Mouse (Mus musculus) erythroblast, adult 5-6 weeks (primary cell): Measurements from ENCODE around the gene Kif1b. TPM values are rescaled to one million over a fixed set of nuclear protein-coding genes. Genes with fewer than 3 reads are reported as not detected.
"Not testable (repeated sequence)": the region's sequence is repeated elsewhere in the genome, so short reads cannot be mapped to it uniquely, and the experiment has no call there.

Experiments
- ATAC-seq: replicated peaks from 2 replicates; pipeline ENCODE4 v1.8.0; 2016; ENCODE audit warnings: moderate number of reproducible peaks, mild to moderate bottlenecking, moderate TSS enrichment, inconsistent platforms; ENCODE audit not compliant: poor library complexity, low FRiP score, severe bottlenecking
- total RNA-seq, 2 experiments: library from RNA; stranded (forward) in 1 of 2; stranded (reverse) in 1 of 2; fragments of 150-400 nt in 1 of 2; fragments of 200-764, 138-1000 nt in 1 of 2; gene quantifications; 2 replicates each; pipeline versions ENCODE4 v1.2.3 to v1.2.4; 2015 to 2017; ENCODE audit warnings: low replicate concordance in 2 of 2

Kif1b gene
- total RNA-seq, 2 experiments from 2014 or later = 7.2 to 10.0 TPM

- ATAC-seq = no peak
Observed at GRCm38 (mm10) chr4:149179160-149179559, 128.3 kb downstream of the Kif1b start.

- ATAC-seq = no peak
Observed at GRCm38 (mm10) chr4:149178328-149178727, 129.2 kb downstream of the Kif1b start.

- no peak for ATAC-seq
Observed at GRCm38 (mm10) chr4:149177046-149177445, 130.4 kb downstream of the Kif1b start.

DNA sequence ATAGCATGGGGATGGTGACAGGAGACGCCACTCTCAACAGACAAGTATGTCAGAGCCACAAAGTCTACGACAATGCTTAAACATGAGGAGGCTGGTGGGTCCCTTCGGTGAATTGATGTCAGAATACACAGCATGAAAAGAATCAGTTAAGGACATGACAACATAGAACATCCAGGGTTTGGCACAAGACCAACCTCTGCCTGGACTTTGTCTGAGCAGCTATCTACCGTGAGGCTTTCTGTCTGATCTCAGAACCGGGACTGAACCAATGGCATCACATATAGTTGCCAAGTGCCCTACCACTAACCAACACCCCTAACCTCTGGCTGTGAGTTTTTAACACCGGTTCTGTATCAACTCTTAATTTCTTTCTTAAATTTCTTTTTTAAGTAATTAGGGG, 130.8 kb downstream of the Kif1b start:
- ATAC-seq = no peak

GRCm38 (mm10) chr4:149173661-149174060, 133.8 kb downstream of the Kif1b start:
- ATAC-seq = no peak

- no peak for ATAC-seq
Observed at GRCm38 (mm10) chr4:149172666-149173065, 134.8 kb downstream of the Kif1b start.

- ATAC-seq = no peak
Observed at GRCm38 (mm10) chr4:149172083-149172482, 135.4 kb downstream of the Kif1b start.

DNA sequence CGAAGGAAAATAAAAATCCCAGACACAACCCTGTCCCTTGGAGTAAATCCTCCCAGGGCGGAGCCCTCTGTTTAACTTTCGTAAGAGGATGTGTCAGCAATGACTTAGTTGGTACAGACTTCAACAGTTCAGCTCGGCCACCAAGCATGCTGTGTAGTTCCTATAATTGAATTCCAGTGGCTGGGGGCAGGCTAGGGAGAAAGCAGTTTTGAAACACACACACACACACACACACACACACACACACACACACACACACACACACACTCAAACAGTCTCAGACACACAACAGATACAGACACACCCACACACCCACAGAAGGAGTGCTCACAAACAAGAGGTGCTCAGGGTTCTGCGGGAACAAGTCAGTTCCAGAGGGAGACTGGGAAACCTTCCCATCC, 135.9 kb downstream of the Kif1b start:
- no peak for ATAC-seq

DNA sequence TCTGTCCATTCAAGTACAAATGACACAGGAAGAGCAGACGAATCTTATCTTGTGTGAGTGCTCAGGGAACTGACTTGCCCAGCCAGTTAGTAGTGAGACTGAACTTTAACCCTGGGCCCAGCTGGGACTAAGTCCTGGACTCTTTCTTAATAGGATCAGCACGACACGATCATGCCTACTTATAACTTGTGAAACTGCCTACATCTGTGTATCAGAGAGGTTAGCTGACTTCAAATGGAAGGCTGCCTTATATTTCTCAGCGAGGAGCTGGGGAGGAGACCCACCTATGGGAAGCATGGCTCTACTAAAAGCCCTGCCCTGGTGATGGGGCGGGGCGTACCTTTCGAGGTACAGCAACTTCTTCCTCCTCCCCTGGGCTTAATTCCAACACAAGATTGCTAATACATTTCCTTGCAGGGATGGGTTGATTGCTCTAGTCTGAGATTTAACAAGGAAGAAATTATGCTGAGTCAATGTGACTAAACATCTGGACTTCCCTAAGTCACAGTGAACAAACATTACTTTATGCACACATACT, 137.0 kb downstream of the Kif1b start:
- peak; percentile 20; the same call in 1 of the 2 replicates for ATAC-seq

DNA sequence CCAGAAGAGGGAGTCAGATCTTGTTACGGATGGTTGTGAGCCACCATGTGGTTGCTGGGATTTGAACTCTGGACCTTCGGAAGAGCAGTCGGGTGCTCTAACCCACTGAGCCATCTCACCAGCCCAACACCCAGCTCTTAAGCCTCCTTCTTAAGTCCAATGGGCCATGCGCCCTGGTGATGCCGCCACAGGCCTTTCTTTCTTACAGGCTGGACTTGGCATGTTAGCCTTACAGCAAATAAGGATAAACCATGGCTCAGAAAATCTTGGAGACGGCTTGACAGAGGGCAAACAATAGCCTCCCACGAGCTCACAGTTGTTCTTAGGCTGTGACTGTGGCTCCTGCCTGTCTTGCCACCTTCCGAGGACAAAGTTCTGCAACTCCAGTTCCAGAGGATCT, 137.6 kb downstream of the Kif1b start:
- ATAC-seq = not testable (repeated sequence)

- no peak for ATAC-seq
Observed at GRCm38 (mm10) chr4:149168016-149168415, 139.5 kb downstream of the Kif1b start.

DNA sequence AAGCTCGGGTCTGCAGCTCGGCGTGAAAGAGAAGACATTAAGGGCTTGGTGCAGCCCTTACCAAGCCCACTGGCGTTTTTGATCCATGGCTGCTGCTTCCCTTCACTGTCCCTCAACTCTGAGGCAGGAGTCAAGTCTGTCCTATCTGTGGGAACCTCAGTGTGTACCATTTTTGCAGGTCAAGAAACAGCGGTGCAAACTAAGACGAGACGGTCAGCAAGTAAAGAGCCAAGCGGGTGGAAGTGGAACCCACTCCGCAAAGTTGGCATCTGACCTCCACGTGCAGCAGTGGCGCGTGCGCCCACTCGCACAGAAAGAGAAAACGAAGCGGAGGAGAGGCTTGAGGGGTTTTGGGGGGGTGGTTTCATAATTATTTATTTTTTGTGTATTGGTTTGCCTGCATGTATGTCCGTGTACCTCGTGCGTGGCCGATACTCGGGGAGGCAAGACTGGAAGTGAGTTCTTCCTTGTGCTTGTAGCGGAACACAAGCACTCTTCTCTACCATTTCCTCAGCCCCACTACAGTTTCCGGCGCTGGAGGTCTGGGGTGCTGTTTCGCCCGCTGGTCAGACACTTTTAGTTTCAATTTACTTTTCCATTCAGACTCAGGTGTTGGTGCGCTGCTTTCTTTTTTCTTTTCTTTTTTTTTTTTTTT, 140.4 kb downstream of the Kif1b start:
- peak; percentile 37 for ATAC-seq

DNA sequence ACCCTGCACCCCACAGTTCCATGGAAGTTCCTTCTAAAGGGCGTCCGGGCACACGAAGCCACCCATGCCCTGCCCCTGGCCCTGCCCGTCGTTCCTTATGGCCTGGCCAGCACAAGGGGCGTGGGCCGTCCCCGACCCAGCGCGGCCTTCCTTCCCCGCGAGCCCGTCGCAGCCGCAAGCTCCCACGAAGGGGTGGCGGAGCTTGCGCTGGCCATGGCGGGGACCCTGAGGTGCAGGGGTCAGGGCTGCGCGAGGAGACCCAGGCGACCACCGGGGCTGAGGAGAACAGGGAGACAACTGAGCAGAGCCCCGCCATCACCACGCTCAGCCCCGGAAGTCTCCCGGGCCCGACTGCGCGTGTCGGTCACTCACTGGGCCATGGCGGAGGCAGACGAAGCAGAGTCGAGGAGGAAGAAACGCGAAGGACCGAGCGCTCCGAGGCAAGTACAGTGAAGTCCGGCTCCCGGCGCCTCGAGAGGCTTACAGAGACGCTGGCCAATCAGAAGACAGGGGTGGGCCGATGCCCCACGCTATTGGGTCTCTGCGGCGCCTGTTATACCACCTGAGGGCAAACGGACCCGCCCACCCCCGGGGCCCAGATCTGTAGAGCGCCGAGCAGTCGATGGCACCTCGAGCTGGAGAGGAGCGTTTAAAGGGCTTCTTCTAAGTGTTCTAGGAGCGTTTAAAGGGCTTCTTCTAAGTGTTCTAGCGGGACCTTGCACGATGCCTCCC, 141.1 kb downstream of the Kif1b start, which contains the start of gene Pgd:
Gene Pgd (minus strand): TSS at position 557 of the 732 bp plus-strand sequence.
- peak; percentile 98 for ATAC-seq

- no peak for ATAC-seq
Observed at GRCm38 (mm10) chr4:149164150-149164549, 143.3 kb downstream of the Kif1b start.

GRCm38 (mm10) chr4:149163196-149163595, 144.3 kb downstream of the Kif1b start:
- ATAC-seq = no peak

GRCm38 (mm10) chr4:149161166-149161565, 146.3 kb downstream of the Kif1b start:
- no peak for ATAC-seq

DNA sequence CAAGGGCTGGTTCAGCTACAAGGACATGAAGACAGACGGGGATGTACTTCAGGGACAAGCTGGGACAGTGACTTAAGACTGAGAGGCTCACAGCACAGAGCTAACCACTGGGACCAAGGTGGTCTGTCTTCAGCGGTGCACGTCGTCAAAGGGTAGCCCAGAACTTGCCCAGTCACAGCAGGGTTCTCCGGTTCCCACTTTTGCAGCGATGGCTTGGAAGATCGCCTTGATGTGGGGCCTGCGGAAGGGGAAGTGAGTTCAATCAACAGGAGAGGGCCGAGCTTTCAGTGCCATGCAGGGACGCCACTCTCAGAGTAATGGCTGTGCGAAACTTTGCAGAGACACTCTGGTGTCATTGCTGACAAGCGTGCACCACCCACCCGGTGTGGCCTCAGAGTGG, 147.6 kb downstream of the Kif1b start:
- no peak for ATAC-seq

DNA sequence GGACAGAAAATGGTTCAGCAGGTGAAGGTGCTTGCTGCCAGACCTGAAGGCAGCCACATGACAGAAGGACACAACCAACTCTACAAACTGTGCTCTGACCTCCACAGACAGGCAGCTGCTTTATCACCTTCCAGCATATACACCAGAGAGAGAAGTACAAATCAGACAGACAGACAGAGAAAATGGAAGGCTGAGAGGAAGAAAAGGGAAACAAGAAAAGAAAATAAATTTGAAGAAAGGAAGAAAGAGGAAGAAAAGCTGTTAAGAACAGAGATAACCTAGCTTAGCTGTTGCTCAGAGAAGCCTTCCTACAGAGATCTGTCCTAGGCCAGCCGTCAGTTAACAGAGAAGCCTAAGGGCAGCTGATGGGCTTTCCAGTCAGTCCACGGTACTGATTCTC, 148.3 kb downstream of the Kif1b start:
- ATAC-seq = no peak

- no peak for ATAC-seq
Observed at GRCm38 (mm10) chr4:149157415-149157973, 150.0 kb downstream of the Kif1b start.

- no peak for ATAC-seq
Observed at GRCm38 (mm10) chr4:149155711-149156110, 151.8 kb downstream of the Kif1b start.

GRCm38 (mm10) chr4:149154859-149155258, 152.6 kb downstream of the Kif1b start:
- no peak for ATAC-seq
